Mouse (Mus musculus) MEL (cell line): ENCODE data around the gene Pnmal1. TPM values are rescaled to one million over a fixed set of nuclear protein-coding genes. Genes with fewer than 3 reads are reported as not detected.

Experiments used
- DNase-seq: peaks from one replicate; pipeline ENCODE4 v3.0.0; 2011; ENCODE audit warnings: low read depth, low spot score
- H3K27ac ChIP-seq: 2 replicates; pipeline ENCODE4 v1.5.1; 2012; ENCODE audit warnings: low read depth, mild to moderate bottlenecking, control low read depth, low read length, moderate library complexity; ENCODE audit not compliant: control insufficient read depth
- H3K27me3 ChIP-seq, 2 experiments: fragments of 150-350 bp in 1 of 2; sonication (generic) in 1 of 2; 2 replicates each; pipeline ENCODE4 v1.6.1; 2012; ENCODE audit warnings: low read length in 2 of 2, mild to moderate bottlenecking in 2 of 2, improper control_type of control experiment in 1 of 2, moderate library complexity in 1 of 2; ENCODE audit not compliant: insufficient read depth in 2 of 2, control insufficient read depth in 1 of 2
- H3K36me3 ChIP-seq, 2 experiments: 2 replicates each; pipeline ENCODE4 v1.6.1; 2012 to 2014; ENCODE audit warnings: low read length in 2 of 2, improper control_type of control experiment in 1 of 2, inconsistent platforms in 1 of 2, mild to moderate bottlenecking in 1 of 2; ENCODE audit not compliant: insufficient read depth in 2 of 2, control insufficient read depth in 1 of 2
- H3K4me1 ChIP-seq, 2 experiments: fragments of 150-350 bp in 1 of 2; sonication (generic) in 1 of 2; 2 replicates each; pipeline ENCODE4 v1.6.1; 2012; ENCODE audit warnings: low read length in 2 of 2, improper control_type of control experiment in 1 of 2, mild to moderate bottlenecking in 1 of 2; ENCODE audit not compliant: insufficient read depth in 2 of 2, control insufficient read depth in 1 of 2
- H3K4me3 ChIP-seq, 2 experiments: fragments of 150-350 bp in 1 of 2; sonication (generic) in 1 of 2; 2 replicates each; pipeline ENCODE4 v1.5.1; 2012; ENCODE audit warnings: low read depth in 2 of 2, low read length in 2 of 2, mild to moderate bottlenecking in 2 of 2, moderate library complexity in 2 of 2, control low read depth in 1 of 2, improper control_type of control experiment in 1 of 2; ENCODE audit not compliant: control insufficient read depth in 1 of 2, insufficient read depth in 1 of 2
- H3K79me2 ChIP-seq: 2 replicates; pipeline ENCODE4 v1.6.1; 2012; ENCODE audit warnings: mild to moderate bottlenecking, low read length, moderate library complexity; ENCODE audit not compliant: control insufficient read depth, poor library complexity, insufficient read depth
- H3K9ac ChIP-seq: 2 replicates; pipeline ENCODE4 v1.6.1; 2012; ENCODE audit warnings: low read depth, mild to moderate bottlenecking, control low read depth, low read length, moderate library complexity; ENCODE audit not compliant: control insufficient read depth, poor library complexity, severe bottlenecking
- H3K9me3 ChIP-seq: fragments of 150-350 bp; sonication (generic); replicated peaks from 2 replicates; pipeline ENCODE4 v1.6.1; 2012; ENCODE audit warnings: mild to moderate bottlenecking, low read length, improper control_type of control experiment, moderate library complexity; ENCODE audit not compliant: insufficient read depth
- BHLHE40 ChIP-seq: IDR thresholded peaks from 2 replicates; pipeline ENCODE4 v1.6.1; 2012; ENCODE audit warnings: low read depth, mild to moderate bottlenecking, inconsistent platforms, low read length, improper control_type of control experiment, borderline replicate concordance
- CHD2 ChIP-seq: IDR thresholded peaks from 2 replicates; pipeline ENCODE4 v1.6.1; 2011; ENCODE audit warnings: low read length, improper control_type of control experiment
- CTCF ChIP-seq, 3 experiments: IDR thresholded peaks in 2 of 3; conservative IDR thresholded peaks in 1 of 3; 2 replicates each; pipeline ENCODE4 v1.5.1; 2011 to 2012; ENCODE audit warnings: low read length in 3 of 3, low read depth in 2 of 3, mild to moderate bottlenecking in 2 of 3, improper control_type of control experiment in 1 of 3, inconsistent platforms in 1 of 3, mixed read lengths in 1 of 3, moderate library complexity in 1 of 3; ENCODE audit not compliant: control insufficient read depth in 1 of 3, insufficient read depth in 1 of 3, poor library complexity in 1 of 3, severe bottlenecking in 1 of 3
- ETS1 ChIP-seq: IDR thresholded peaks from 2 replicates; pipeline ENCODE4 v1.6.1; 2012; ENCODE audit warnings: low read depth, mild to moderate bottlenecking, inconsistent platforms, low read length, improper control_type of control experiment, moderate library complexity
- GATA1 ChIP-seq: IDR thresholded peaks from 2 replicates; pipeline ENCODE4 v1.6.1; 2011; ENCODE audit warnings: low read depth, low read length, improper control_type of control experiment
- HCFC1 ChIP-seq: IDR thresholded peaks from 2 replicates; pipeline ENCODE4 v1.6.1; 2012; ENCODE audit warnings: low read depth, mild to moderate bottlenecking, inconsistent platforms, low read length, improper control_type of control experiment, moderate library complexity
- MAFK ChIP-seq: IDR thresholded peaks from 2 replicates; pipeline ENCODE4 v1.6.1; 2011; ENCODE audit warnings: low read depth, mild to moderate bottlenecking, low read length, improper control_type of control experiment, borderline replicate concordance
- MEF2A ChIP-seq: IDR thresholded peaks from 2 replicates; pipeline ENCODE4 v1.6.1; 2014; ENCODE audit warnings: low read depth, mild to moderate bottlenecking, inconsistent platforms, low read length, improper control_type of control experiment; ENCODE audit not compliant: poor library complexity, insufficient replicate concordance, severe bottlenecking; ENCODE audit errors: extremely low read depth
- POLR2AphosphoS2 ChIP-seq: IDR thresholded peaks from 2 replicates; pipeline ENCODE4 v1.6.1; 2011; ENCODE audit warnings: low read length, improper control_type of control experiment
- POLR2AphosphoS5 ChIP-seq: IDR thresholded peaks from 2 replicates; pipeline ENCODE4 v1.6.1; 2012; ENCODE audit warnings: low read depth, borderline replicate concordance, mild to moderate bottlenecking, inconsistent platforms, low read length, moderate library complexity, mixed read lengths
- RAD21 ChIP-seq: IDR thresholded peaks from 2 replicates; pipeline ENCODE4 v1.6.1; 2011; ENCODE audit warnings: mild to moderate bottlenecking, low read depth, low read length, improper control_type of control experiment
- RCOR1 ChIP-seq: IDR thresholded peaks from 2 replicates; pipeline ENCODE4 v1.6.1; 2012; ENCODE audit warnings: low read depth, mild to moderate bottlenecking, inconsistent platforms, low read length, improper control_type of control experiment
- SIN3A ChIP-seq: IDR thresholded peaks from 2 replicates; pipeline ENCODE4 v1.6.1; 2012; ENCODE audit warnings: low read length, improper control_type of control experiment, inconsistent platforms
- TCF12 ChIP-seq: IDR thresholded peaks from 2 replicates; pipeline ENCODE4 v1.6.1; 2014; ENCODE audit warnings: low read depth, mild to moderate bottlenecking, inconsistent platforms, low read length, improper control_type of control experiment, moderate library complexity
- UBTF ChIP-seq: IDR thresholded peaks from 2 replicates; pipeline ENCODE4 v1.6.1; 2012; ENCODE audit warnings: low read depth, mild to moderate bottlenecking, inconsistent platforms, low read length, improper control_type of control experiment, moderate library complexity, borderline replicate concordance; ENCODE audit not compliant: insufficient read depth
- ZC3H11A ChIP-seq: IDR thresholded peaks from 2 replicates; pipeline ENCODE4 v1.6.1; 2012; ENCODE audit warnings: low read depth, mild to moderate bottlenecking, inconsistent platforms, low read length, improper control_type of control experiment
- ZMIZ1 ChIP-seq: IDR thresholded peaks from 2 replicates; pipeline ENCODE4 v1.6.1; 2012; ENCODE audit warnings: low read depth, mild to moderate bottlenecking, inconsistent platforms, low read length, improper control_type of control experiment, moderate library complexity
- polyA plus RNA-seq, 2 experiments: library from polyadenylated mRNA; stranded (reverse) in 1 of 2; unstranded in 1 of 2; fragments of >175 nt in 1 of 2; fragments of >200 nt in 1 of 2; gene quantifications; 2 replicates each; pipeline versions ENCODE4 v1.2.1 to v1.2.4; 2012; ENCODE audit warnings: low replicate concordance in 2 of 2, low read depth in 1 of 2; ENCODE audit not compliant: insufficient read length in 2 of 2, insufficient read depth in 1 of 2, missing spikeins in 1 of 2
- total RNA-seq: library from RNA; depleted of rRNA; stranded (reverse); fragments of 300-350 nt; gene quantifications from 2 replicates; pipeline ENCODE4 v1.2.3, GENCODE M21; 2012

Gene Pnmal1
- total and polyA plus RNA-seq, 3 experiments: 0.19 to 0.53 TPM; not detected in 1

GRCm38 (mm10) chr7:16914453-16915343, 44.8 kb upstream of the Pnmal1 start:
- Histone ChIP-seq H3K9me3 (no peaks in the 10 kb centered on the region), H3K9ac (no peak overlapping the region), H3K79me2 (peaks cover 6% of the 10 kb centered on the region; the same call in 1 of the 2 replicates), H3K27me3 (no peaks in the 10 kb centered on the region)
- TF ChIP-seq ZMIZ1 (peak; percentile 22; the same call in 1 of the 2 replicates), POLR2AphosphoS2 (peak; percentile 41; the same call in 1 of the 2 replicates), TCF12 (no peak), HCFC1 (no peak)
- TF ChIP-seq, all 39 proteins: peak for 2
- no peak overlapping the region for H3K27ac ChIP-seq
- no peak overlapping the region for H3K4me3 ChIP-seq
- peaks cover 2 to 14% of the 10 kb centered on the region in 2 experiments; a peak in 3 of 4 replicates for H3K4me1 ChIP-seq
- DNase-seq: no peak
- H3K36me3 ChIP-seq: peaks cover 0 to 8% of the 10 kb centered on the region in 2 experiments

GRCm38 (mm10) chr7:16915461-16916340, 43.8 kb upstream of the Pnmal1 start:
- Histone ChIP-seq H3K27me3 (no peaks in the 10 kb centered on the region), H3K4me1 (peaks cover 0 to 9% of the 10 kb centered on the region in 2 experiments; a peak in 1 of 4 replicates), H3K4me3 (no peak overlapping the region), H3K27ac (no peak overlapping the region), H3K9ac (no peak overlapping the region), H3K79me2 (peaks cover 13% of the 10 kb centered on the region), H3K36me3 (no peaks in the 10 kb centered on the region; a peak in 2 of 4 replicates), H3K9me3 (no peaks in the 10 kb centered on the region)
- DNase-seq: no peak
- TF ChIP-seq RAD21 (no peak), MAFK (no peak), ETS1 (no peak), POLR2AphosphoS2 (no peak), CHD2 (no peak), MEF2A (no peak), POLR2AphosphoS5 (no peak), CTCF (IDR thresholded peaks at IDR 0.05 in 2 of 3, conservative IDR thresholded peaks at IDR 0.05 in 1 of 3; ENCODE audit: control insufficient read depth in 1 of 3, insufficient read depth in 1 of 3, low read depth in 2 of 3, low read length in 3 of 3, poor library complexity in 1 of 3, severe bottlenecking in 1 of 3) (no peak), SIN3A (no peak), UBTF (no peak), BHLHE40 (no peak), GATA1 (no peak), ZMIZ1 (no peak), RCOR1 (no peak), ZC3H11A (no peak)
